Mouse (Mus musculus) neutrophil, adult 5-6 weeks (primary cell): ENCODE results near the gene Nmb. TPM values are rescaled to one million over a fixed set of nuclear protein-coding genes. Genes with fewer than 3 reads are reported as not detected.
A peak's percentile ranks its signal among the peaks of the same experiment; 100 is the strongest.

Experiments
- ATAC-seq: fragments of 151-379, 151-347 bp; 2 replicates; pipeline ENCODE4 v1.8.0; 2017; ENCODE audit warnings: mild to moderate bottlenecking, moderate TSS enrichment; ENCODE audit not compliant: insufficient number of reproducible peaks, poor library complexity, low FRiP score, severe bottlenecking; ENCODE audit errors: extremely low read depth
- total RNA-seq: library from RNA; stranded (forward); fragments of 200-1000 nt; gene quantifications from 2 replicates; pipeline ENCODE4 v1.2.3, GENCODE M21; 2017

Nmb gene
- total RNA-seq, 1 experiment from 2014 or later = 2.0 TPM

- no peak for ATAC-seq
Observed at GRCm38 (mm10) chr7:80901541-80902274, 3.2 kb downstream of the Nmb start.

GRCm38 (mm10) chr7:80900944-80901501 is 3.9 kb downstream of the Nmb start, which contains the start of gene Wdr73:
Gene Wdr73 (minus strand): TSS chr7:80901269.
- ATAC-seq = peak; percentile 94

DNA sequence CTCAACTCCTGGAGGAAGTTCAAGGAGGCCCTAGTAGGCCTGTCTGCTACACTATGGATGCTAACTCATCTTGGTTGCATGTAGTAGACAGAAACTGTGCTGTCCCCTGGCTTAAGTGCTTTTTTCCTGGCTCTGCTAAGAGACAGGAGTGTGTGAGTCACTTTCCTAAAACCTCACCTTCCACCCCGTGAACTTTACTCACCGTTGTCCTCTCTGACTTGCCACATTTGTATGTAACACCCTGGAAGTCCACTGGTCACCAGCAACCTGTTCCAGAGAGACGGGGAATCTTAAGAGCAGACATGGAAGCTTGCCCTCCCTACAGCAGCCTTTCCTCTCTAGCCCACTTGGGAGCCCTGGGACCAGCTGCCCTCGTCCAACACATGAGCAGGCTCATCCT is 7.2 kb downstream of the Nmb start:
- no peak for ATAC-seq

GRCm38 (mm10) chr7:80897134-80897533 is 7.7 kb downstream of the Nmb start:
- no peak for ATAC-seq

- ATAC-seq = no peak
Observed at GRCm38 (mm10) chr7:80894815-80895519, 9.9 kb downstream of the Nmb start.

- ATAC-seq = no peak
Observed at GRCm38 (mm10) chr7:80894196-80894595, 10.7 kb downstream of the Nmb start.

- no peak for ATAC-seq
Observed at GRCm38 (mm10) chr7:80893753-80894129, 11.1 kb downstream of the Nmb start.

DNA sequence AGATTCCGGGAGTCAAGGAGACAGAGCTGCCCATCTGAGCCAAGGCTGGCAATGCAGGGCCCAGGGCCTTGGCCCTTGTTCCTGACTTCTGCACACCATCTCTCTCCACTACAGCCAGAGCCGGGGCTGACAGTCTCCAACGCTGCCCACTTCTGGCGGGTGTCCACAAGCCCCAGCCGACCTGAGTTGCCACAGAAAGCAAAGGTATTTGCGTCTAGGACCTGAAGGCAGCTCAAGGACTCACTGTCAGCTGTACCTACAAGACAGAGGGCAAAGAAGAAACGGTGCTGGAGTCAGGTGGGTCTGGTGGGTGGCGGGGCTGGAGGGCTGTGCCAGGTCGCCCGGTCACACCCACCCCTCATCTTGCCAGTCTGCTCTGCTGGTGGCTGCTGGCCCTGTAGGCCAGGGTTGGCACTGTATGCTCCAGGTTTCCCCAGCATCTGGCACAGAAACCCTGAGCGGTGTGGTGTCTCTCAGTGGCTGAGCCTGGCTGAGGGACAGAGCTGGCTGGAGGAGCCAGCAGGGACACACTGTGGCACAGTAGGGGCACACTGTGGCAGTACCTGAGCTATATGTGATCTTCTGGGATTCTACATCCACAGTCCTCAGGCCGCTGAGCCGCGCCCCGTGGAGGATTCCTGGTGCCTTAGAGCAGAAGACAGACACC is 11.7 kb downstream of the Nmb start:
- no peak for ATAC-seq

- ATAC-seq = peak; percentile 71
Observed at GRCm38 (mm10) chr7:80889841-80890241, 15.0 kb downstream of the Nmb start.

GRCm38 (mm10) chr7:80889021-80889511 is 15.8 kb downstream of the Nmb start:
- no peak for ATAC-seq

- ATAC-seq = no peak
Observed at GRCm38 (mm10) chr7:80888595-80888994, 16.3 kb downstream of the Nmb start.

GRCm38 (mm10) chr7:80885666-80886065 is 19.2 kb downstream of the Nmb start:
- no peak for ATAC-seq

DNA sequence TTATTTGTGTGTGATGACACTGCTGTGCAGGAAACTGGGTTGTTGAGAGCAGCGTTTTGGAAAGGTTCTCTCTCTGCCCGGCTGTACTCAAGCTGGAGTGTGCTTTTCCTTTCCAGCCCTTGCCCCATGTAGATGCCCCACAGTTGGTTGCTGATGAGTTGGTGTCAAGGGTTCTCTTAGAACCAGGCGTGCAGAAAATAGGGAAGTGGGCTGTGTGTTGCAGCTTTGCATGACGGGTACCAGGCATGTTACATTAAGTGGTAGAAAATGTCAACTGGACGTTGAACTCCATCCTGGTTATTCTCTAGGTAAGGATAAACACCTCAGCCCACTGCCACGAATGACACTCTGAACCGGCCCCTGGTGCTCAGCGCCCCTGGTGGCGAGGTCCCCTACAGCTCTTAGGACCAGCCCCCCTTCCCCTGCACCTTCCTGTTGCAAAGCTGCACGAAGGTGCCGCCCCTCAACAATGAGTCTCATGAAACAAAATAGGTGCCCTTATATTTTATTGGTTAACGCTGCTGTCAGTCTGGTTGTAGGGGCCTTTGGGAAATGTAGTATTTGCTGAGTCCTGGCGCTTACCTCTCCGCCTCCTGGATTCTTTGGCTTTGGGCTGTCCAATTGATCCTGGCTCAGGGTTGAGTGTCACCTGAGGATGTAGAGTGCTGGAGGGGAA is 21.9 kb downstream of the Nmb start:
- ATAC-seq = peak; percentile 93

GRCm38 (mm10) chr7:80875727-80876126 is 29.1 kb downstream of the Nmb start:
- no peak for ATAC-seq

DNA sequence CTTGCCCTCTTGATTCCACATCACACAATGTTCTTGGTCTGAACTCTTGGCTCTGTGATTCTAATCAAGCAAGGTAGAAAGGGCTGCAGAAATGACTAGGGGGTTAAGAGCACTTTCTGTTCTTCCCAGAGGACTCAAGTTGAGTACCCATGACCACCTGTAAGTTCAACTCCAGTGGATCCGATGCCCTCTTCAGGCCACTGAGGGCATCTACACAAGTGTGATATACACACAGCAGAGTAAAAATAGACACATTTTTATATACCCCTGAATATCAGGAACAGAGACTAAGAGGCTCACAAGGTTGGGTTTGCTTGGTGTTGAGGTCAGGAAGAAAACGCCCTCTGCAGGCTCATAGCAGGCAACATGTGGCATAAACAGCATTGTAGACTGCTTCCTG is 31.2 kb downstream of the Nmb start:
- no peak for ATAC-seq

DNA sequence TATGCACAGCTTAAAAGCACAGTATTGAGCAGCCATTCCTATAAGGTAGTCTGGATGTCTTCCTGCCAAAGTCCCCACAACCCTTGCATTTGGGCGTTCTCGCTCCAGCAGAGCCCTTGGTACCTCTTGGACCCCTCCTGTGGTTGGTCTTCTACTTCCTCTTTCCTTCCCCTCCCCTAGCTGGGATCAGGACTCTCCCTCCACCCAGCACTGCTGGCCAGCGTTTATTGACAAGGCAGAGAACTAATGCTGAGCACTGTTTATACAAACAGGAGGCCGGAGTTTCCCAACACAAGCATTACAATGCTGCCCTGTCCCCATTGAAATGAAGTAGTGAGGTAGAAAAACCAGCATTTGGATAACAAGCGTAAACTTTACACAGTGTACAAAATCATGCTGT is 31.8 kb downstream of the Nmb start:
- ATAC-seq = no peak

DNA sequence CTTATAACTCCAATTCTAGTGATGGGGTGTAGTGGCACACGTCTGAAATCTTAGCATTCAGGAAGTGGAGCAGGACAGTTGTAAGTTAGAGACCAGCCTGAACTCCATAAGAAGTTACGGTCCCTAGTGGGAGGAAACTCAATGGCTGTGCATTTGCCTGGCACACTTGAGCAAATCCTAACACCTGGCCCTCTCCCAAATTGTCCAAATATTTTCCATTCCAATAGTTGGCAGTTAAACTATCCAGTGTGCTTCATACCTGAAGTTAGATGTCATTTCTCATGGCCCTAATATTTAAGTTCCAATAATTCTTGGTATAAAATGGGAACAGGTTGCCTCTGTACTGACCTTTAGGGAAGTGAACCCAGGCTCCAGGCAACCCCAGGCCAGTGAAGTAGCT is 36.2 kb downstream of the Nmb start:
- no peak for ATAC-seq

GRCm38 (mm10) chr7:80866514-80867147 is 38.2 kb downstream of the Nmb start:
- no peak for ATAC-seq

GRCm38 (mm10) chr7:80865521-80865920 is 39.4 kb downstream of the Nmb start:
- ATAC-seq = no peak
